Mouse (Mus musculus) natural killer cell, adult 2 months (primary cell): ENCODE measurements around the gene Camk2n2.
"Not testable (repeated sequence)": the region's sequence is repeated elsewhere in the genome, so short reads cannot be mapped to it uniquely, and the experiment has no call there.

ENCODE experiments used
- DNase-seq, 2 experiments: peaks; one replicate each; pipeline ENCODE4 v3.0.0; 2022; ENCODE audit warnings: low spot score in 2 of 2

Camk2n2 gene

DNA sequence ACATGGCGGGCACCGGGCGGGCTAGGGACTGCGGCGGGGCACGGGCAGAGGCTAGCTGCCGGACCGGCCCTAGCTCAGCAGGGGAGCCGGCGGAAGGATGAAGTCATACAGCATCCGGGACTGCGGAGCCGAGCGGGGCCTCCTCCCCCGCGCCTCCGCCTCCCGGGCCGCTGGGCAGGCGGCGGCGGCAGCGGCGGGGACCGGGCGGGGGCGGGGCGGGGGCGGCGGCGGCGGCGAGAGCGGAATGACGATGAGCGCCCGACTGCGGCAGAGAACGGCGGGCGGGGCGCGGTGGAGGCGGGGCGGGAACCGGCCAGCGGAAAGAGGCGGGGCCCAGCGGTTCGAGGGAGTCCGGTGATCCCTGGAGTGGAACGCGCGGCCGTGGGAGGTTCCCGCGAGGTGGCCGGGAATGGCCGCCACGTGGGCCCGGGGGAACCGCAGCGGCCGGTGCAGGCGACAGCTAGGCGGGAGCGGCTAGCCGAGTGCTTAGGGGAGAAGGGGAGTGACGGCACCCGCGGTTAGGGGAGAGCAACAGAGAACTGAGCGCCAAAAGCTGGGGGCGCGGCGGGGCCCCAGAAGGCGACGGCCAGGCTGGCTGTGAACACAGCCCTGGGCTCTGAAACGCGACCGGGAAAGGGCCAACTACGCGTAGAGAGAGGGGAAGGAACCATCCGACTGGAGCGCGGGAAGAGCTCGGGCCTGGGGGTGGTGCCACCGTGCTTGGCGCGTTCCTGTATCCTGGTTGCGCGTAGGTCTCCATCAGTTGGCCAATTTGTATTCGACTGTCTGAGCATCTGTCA lies at the start of gene Camk2n2:
Camk2n2 (minus strand) TSS at position 97 of the 800 bp plus-strand sequence.
- DNase-seq: peak in 1 of 2 experiments; percentile 8

DNA sequence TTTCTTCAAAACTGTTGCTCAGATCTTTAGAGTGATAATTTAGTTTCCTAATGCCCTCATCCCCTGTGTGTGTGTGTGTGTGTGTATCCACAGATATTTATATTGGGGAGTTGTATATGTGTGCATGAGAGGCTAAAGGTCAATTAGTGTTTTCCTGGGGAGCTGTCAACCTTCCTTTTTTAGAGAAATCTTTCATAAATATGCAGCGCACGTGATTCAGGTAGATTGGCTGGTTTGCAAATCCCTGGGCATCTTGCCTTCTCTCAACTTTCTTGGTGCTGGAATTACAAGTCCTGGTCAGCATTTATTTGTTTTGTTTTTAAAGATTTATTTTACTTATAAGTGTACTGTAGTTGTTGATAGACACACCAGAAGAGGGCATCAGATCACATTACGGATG lies 49.2 kb upstream of the Camk2n2 start:
- DNase-seq: no peak

DNA sequence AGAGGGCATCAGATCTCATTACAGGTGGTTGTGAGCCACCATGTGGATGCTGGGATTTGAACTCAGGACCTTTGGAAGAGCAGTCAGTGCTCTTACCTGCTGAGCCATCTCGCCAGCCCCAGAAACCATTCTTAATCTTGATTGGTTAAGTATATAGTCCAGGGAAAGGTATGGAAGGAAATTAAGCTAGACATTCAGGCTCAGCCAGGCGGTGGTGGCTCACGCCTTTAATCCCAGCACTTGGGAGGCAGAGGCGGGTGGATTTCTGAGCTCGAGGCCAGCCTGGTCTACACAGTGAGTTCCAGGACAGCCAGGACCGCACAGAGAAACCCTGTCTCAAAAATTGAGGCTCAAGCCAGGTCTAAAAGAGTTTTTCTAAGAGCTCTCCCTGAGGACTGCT lies 46.9 kb upstream of the Camk2n2 start, which contains the start of gene Eif4g1:
Eif4g1 (plus strand) TSS at position 301 of the 400 bp plus-strand sequence.
- DNase-seq: not testable (repeated sequence)

DNA sequence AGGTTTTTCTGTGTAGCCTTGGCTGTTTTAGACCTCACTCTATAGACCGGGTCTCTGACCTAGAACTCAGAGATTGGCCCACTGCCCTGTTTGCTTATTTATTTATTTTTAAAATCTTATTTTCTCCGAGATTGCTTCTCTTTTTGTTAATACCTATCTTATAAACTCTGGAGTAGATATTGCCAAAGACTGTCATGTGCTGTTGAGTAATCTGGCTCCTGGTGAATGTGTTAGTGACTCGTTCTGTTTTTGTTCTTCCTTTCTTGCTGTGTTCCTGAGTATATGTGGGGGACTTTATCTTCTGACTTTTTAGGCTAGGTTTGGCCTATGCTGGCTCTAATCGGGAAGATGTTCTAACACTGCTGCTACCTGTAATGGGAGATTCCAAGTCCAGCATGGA lies 36.6 kb upstream of the Camk2n2 start:
- no peak for DNase-seq

DNA sequence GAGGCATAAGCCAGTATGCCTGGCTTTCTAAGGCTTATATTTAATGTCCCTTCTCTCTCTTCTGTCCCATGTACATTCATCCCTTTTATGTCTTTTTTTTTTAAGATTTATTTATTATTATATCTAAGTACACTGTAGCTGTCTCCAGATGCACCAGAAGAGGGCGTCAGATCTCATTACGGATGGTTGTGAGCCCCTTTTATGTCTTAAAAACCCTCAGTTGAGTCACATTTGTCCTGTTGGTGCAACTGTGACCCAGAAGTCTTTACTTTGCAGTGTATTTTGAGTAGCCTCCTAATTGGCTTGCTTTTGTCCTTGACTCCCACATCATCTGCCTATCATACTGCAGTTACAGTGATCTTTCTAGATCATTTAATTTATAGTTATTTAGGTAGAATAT lies 32.2 kb upstream of the Camk2n2 start:
- no peak for DNase-seq

DNA sequence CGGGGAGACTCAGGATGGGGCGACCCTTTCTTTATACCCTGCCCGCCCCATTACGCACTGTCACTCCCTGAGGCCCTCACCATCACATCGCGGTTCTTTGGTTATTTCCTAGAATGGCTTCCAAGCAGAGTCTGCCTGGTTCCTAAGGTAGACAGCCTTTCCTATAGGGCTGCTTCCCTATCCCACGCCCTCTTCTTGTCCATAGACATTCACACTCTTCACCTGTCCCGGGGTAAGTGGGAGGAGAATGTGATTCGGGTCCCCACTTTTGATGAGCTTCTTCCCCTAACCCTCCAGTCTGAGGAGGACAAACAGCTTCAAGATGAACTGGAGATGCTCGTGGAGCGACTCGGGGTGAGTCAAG lies 30.8 kb upstream of the Camk2n2 start:
- DNase-seq: no peak

DNA sequence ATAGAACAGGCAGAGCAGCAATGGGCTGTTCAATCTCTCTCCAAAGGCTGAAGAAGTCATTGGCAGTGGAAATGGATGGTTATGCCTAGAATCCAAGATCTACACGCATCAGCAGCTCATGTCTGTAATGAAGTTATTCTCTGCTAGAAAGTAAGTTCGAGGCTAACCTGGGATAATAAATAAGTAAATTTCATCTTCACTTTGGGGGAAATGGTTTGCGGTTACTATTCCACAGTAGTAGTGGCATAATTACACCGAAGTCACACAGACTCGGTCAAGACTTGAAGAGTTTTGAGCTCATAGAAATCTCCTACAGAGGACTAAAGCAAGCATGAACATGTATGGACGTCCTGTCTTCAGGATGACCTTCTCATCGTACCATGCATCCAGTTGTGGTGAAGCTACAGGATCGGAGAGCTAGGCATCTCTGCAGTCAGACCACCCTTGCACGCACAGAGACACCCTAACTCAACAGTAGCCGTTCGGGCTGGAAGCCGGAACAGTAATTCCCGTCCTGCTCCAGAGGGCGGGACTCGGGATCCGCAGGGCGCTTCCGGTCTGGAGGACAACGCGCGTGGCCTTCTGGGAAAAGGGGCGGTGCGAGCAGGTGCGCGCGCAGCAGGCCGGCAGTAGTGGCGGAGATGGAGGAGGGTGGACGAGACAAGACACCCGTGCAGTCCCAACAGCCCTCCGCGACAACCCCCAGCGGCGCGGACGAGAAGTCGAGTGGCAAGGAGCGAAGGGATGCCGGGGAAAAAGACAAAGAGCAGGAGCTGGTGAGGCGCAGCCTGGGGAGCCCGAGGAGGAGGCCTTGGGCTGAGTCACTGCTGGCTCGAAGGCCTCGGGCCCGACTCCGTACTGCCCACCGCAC lies 30.2 kb upstream of the Camk2n2 start, which contains the start of gene Psmd2:
Psmd2 (plus strand) TSS at position 577 of the 871 bp plus-strand sequence.
- DNase-seq: peak; percentile 87 to 89

DNA sequence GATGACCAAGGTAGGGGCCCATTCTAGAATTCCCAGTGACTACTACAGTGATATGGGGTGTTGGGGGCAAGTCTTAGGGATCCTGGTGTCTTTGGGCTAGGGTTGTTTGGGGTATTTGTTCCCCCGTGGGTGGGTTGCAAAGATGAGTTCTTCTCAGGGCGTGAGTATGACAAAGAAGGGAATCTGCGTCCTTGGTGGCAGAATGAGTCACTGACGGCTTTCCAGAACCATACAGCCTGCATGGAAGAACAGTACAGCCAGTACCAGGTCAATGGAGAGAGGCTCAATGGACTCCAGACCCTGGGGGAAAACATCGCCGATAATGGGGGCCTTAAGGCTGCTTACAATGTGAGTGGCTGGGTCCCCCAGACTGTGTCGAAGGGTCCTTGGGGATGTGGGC lies 22.8 kb upstream of the Camk2n2 start:
- DNase-seq: no peak

DNA sequence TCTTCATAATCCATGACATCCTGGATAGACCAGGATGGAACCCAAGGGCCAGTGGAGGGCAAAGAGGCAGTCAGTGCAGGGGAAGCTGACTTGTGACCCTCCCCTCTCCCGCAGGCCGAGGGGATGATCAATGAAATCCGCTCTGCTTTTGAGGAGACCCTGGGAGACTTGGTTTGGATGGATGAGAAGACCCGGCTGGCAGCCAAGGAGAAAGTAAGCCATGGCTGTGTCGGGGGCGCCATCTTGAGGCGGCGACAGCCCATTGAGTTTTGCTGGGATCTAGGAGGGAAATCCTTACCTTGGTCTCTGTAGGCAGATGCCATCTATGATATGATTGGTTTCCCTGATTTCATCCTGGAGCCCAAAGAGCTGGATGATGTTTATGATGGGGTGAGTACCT lies 21.1 kb upstream of the Camk2n2 start:
- DNase-seq: peak in 1 of 2 experiments; percentile 29

DNA sequence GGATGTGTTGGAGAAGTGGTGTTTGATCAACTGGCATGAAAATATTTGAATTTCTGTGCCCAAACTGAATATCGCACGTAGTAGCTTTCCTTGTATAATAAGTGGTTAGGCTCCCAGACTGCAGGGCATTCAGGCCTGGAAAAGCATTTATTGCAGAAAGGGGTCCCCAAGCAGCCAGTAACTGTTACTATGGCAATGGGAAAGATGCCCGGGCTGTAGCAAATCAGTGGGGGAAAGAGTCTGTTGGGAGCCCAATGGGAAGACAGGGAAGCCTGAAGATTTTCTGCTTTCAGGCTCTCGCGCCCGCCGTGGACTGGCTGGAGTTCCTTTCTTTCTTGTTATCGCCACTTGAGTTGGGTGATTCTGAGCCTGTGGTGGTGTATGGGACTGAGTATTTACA lies 17.3 kb upstream of the Camk2n2 start:
- no peak for DNase-seq

DNA sequence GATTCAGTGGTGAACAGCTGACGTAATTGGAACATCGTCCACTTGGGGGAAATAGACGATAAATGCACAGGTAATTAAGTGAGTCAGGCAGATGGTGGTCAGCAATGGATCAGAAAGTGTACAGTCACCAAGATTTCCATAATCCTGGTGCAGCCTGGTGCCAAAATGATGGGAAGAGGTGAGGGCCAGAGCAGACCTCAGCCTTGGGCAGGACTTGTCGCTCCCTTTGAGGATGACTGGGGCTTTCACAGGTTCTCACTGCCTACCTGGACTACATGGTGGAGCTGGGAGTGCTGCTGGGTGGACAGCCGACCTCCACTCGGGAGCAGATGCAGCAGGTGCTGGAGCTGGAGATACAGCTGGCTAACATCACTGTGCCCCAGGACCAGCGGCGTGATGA lies 16.3 kb upstream of the Camk2n2 start:
- no peak for DNase-seq

DNA sequence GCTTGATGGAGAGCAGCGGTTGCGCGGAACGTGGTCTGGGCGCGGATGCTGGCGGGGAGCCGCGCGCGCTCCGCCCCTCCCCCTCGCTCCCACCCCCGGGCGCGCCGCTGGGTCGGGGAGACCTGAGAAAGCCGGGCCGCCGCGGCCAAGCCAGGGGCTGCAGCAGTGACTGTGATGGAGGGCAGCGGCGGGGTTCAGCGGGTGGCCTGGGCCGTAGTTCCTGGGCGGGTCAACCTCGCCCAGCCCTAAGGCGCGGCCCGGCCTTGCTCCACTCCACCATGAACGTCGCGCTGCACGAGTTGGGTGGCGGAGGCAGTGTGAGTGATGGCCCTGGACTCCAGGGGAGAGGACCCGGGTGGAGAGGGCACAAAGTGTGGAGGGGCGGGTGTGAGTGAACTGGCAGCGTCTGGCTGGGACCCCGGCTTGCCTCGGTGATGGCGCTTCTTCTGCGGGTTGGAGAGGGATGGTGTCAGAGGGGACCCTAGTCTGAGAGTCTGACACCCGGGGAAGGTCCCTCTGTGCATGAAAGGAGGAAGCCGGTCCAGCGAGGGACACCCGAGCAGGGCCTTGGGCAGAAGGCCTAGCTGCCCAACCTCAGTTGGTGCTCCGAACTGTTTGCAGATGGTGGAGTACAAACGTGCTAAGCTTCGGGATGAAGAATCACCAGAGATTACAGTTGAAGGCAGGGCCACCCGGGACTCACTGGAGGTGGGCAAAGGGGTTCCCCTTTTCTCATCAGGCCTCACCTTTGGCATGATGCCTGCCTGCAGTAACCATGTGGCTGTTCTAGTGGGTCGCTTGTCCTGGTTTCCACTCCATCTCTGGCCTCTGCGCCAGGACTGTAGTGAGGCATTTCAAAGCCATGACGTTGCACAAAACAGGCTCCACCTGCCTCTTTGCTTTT lies 8.9 kb upstream of the Camk2n2 start, which contains the start of gene Ece2:
Ece2 (plus strand) TSS at position 98 of the 904 bp plus-strand sequence.
- no peak for DNase-seq

DNA sequence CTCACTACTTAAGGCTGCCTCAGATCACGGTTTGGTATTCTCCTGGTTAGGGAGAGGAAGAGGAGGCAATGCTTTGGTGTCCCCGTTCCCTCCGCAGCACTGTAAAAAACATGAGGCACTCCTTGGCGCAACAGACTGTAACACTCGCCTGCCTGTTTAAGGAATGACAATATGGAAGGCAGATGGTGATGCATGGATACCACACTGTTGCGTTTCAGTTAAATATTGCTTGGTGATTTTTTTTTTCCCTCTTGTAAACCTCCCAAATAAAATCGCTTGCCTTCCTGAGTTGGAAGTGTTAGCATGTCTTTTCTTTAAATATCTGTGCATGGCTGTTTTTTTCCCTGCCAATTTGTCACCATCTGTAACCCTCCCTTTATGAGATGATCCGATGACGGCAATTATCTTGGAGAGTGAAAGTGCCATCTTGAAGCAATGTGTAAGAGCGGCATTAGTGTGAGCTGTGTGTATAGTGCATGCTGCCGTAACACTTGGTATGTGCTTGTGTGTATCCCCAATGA lies 7.8 kb upstream of the Camk2n2 start:
- no peak for DNase-seq

DNA sequence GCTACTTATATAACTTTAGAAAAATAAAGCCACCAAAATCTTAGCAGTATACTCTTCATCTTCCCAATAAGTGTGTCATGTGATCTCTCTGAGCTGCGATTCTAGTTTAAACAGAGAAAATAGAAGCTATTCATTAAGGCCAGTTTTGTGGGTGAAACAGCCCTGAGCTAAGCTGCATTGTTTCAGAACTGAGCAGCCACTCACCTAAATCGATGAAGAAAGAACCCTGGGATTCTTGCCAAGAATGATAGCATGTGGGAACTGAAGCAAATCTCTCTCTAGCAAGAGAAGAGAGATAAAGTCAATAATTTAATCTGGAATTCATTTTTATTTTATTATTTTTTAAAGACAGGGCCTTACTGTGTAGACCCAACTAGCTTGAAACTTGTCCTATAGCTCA lies 2.1 kb upstream of the Camk2n2 start:
- no peak for DNase-seq

DNA sequence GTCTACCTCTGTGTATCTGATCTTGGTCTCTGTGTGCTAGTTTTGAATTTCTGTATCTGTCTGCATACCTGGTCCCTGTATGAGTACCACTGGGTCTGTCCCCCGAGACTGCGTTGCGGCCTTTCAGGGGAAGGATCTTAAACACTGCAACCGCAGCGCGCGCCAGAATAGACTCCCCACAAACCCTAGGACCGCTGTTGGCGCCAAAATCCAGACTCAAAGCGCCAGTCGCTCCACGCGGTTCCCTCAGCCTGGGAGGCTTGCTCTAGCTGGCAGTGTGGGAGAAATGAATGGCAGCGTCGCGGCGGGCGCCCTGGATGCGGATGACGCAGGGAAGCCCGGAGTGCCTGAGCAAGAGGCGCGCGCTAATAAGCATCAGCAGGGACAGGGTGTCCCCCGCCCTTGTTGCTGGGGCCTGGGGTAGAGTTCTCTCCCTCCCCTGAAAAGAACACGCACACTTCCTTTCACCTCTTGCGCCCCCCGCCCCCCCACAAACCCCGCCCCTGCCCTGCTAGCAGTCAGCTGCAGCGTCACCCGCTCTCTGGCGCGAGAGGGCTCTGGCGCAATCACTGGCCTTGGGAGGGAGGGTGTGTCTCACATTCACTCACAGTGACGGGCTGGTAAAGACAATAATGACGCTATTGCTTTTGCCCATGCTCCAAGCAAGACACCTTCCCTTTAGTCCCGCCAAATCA lies 1.1 kb upstream of the Camk2n2 start:
- peak in 1 of 2 experiments; percentile 35 for DNase-seq

DNA sequence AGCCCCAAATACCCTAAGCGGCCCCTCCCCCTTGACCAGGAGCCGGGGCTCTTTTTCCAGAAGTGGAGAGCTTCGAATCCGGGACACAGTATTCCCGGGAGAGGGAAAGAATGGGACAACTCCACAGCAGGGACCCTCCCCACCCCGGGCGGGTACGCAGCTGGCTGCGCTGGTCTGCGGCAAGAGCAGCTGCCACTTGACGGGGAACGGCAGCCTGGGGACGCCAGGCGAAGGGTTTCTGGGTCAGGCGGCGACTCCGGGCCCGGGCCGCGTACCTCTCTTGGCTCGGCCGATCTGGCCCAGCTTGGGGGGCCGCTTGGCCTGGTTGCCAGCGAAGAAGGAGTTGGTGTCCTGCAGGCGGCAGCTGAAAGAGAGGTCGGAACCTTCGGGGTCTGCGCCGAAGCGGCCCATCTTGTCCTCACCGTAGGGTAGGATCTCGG lies 316 bp downstream of the Camk2n2 start:
- no peak for DNase-seq

DNA sequence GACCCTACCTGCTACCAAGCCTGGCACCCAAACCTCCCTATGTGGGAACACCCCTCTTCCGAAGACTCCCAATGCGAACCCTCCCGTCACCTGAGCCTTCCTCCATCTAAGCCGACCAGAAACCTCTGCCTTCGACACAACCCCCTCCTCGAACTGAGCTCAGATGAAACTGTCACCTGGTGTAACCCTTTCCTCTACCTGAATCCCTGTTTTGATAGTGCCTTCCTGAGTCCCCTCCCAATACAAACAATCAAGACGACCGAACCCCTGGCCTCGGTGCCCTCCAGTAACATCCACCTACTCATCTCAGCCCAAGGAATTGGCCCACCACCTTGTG lies 720 bp downstream of the Camk2n2 start:
- no peak for DNase-seq

DNA sequence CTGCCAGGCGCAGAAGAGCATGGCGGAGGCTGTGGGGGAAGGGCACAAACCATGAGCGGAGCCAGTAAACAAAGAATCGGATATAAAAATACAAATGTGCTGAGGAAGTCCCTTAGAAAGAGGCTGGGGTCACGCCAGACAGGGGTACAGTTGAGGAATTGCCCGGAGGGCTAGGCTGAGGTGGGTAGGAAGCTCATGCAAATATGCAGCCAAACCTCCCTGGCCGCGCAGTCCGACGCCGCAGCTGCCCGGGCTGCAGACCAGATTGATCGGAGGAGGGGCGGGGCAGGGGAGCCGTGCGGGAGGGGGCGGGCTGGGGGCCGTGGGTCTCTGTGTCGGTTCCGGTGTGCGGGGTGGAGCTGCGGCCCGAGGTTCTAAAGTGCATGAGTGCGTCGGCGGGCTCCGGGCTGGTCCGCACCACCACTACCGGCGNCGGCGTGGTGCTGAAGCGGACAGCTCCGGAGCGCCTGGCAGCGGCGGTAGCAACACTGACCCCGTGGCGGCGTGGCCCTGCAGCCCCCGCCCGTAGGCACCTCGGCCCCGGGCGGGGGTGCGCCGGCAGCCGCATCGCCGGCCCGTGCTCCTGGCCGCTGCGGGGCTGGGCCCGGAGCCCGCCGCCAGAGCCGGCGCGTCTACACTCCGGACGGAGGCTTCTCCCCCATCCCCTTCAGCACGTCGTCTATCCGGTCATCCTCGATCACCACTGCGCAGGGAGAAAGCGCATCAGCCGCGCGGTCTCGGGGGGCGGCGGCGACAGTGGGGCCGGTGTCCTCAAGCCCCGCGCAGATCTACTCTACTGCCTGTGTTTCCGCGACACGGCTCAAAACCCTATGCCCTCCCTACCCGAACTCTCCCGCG lies 1.3 kb downstream of the Camk2n2 start:
- DNase-seq: peak in 1 of 2 experiments; percentile 6

DNA sequence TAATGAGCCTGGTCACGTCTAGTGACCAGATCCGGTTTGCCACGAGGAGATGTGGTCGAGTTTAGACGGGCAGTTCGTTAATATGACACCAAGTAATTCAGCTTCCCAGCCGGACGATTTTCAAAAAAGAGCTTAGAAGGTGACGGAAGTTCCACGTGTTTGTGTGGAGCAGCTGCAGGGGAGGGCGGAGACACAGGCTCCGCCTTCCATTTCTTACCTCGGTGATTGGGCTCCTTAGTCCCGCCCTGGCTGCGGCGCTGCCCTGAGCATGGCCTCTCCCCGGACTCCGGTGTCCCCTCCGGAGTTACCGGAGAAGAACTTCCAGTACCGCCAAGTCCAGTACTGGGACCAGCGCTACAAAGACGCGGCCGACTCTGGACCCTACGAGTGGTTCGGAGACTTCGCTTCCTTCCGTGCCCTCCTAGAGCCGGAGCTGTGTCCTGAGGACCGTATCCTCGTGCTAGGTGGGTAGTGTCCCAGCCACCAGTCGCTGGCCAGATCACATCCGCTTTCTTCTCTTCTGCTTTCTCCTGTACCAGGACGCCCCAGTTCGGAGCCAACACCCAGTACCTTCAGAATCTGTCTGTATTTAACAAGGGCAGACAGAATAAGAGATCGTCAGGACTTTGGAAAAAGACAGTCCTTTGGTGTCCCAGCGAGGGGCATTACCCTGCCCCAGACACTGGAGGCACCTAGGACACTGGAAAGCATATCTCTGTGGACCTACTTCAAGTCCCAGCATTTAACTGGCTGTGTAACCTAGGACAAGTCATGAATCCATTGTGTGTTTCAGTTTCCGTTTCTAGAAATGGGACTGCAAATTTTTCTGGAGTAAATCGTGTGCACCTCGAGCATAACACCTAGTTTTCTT lies 9.5 kb downstream of the Camk2n2 start, which contains the start of the genes Eef1akmt4, Gm49333 and Alg3:
Eef1akmt4 (plus strand) TSS at position 237 of the 871 bp plus-strand sequence.
Gm49333 (plus strand) TSS at position 254 of the 871 bp plus-strand sequence.
Alg3 (minus strand) TSS at position 379 of the 871 bp plus-strand sequence.
- DNase-seq: peak; percentile 74 to 81
